Mouse (Mus musculus): ENCODE results near the gene Rnf220.

Rnf220 gene

DNA sequence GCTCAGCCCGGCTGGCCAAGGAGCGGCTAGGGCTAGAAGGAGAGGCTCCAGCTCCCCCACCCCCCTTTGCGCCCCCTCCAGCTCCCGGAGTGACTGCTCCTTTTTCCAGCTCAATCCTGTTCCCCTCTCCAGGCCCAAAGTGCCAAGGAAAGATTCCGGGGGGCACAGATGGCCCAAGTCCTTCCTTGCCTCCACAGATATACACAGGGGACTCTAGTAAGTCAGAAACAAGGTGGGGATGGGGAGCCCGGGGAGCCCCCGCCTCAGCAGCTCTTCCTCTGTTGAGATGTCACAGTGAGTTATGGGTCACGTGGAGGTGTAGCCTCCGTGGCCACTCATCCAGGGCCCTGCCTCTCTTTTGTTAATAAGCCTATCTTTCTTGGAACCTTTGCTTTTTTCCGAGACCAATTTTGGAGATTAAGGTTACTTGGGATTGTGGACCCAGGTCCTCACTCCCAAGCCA, 122.7 kb downstream of the Rnf220 start:
- no peak for DNase-seq

DNA sequence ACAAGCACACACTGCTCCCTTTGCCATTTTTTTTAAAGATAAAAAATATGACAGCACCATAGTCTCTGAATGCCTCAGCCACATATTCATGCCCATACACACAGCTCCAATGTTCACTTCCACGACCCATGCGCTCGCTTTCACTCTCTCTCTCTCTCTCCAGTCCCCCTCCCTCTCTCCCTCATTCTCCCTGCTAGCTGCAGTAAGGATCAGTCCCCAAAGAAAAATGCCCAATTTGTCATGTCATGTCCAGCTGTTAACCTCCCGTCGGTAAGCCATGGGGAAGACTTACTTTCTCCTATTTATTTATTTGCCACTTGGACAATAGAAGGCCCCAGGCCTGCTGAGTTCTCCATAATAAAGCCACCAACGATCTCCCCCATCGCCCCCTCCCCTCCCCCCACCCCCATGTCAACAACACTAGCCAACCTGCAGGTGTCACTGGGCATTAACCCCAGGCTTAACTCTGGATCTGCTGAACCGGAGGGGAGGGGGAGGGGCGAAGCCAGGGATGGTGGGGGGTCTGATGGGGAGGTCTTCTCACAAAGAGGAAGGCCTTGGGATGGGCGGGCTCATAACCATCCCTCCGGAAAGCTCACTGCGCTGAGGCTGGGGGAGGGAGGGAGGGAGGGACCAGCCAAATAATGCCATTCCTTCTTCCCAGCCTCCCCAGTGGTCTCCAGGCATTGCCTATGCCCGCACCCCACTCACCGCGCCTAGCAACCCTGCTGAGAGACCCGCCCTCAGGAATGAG, 123.4 kb downstream of the Rnf220 start:
- DNase-seq, result no peak

DNA sequence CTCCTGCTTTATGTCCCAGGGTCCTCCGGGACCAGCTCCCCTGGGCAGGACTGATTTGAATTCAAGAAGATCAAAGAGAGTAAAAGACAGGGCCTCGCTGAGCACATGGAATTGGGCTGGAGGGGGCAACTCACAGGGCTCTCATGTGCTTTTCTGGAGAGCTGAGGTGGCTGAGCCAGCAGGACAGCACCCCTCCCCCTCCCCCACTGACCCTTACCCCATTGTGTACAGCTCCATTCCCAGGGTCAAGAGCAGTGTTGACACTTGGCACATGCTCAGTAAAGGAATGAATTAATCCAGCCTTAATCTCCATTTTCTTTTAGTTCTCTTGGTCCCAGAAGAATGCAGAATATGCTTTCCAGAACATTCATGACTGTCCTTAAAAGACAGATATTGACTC, 125.0 kb downstream of the Rnf220 start:
- no peak for DNase-seq

DNA sequence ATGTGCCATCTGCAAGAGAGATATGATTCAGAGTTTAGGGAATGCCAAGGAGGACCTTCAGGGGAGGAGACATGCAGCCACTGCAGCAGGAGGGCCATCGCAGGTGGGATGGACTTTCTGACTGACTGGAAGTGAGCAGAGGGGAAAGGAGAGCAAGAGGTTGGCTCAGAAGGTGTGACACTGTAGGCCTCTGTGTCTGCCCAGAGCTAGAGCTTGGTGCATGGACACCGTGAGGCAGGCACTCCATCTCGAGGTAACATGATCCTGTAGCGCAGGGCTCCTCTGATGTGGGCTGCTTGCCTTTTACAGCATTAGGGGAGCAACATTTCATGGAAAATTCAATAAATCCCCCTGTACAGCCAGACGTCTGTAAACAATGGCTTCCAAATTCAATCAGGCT, 126.5 kb downstream of the Rnf220 start:
- DNase-seq, result no peak

DNA sequence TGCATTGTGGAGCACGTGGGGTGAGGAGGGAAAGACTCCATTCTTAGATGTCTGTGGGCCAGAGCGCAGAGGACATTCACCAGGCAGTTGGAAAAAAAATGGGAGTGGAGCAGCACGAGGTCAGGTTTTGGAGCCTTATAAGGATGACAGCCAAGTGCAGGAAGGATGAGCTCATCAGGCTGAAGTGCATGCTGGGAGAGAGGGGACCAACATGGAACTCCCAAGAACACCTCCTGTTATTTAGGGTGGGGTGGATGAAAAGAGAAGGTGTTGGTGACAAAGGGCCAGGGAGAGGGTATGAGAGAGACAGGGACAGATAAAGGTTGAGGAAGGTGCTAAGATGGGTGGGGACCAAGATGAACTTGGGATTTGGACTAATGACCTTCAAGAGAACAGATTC, 127.3 kb downstream of the Rnf220 start:
- no peak for DNase-seq

DNA sequence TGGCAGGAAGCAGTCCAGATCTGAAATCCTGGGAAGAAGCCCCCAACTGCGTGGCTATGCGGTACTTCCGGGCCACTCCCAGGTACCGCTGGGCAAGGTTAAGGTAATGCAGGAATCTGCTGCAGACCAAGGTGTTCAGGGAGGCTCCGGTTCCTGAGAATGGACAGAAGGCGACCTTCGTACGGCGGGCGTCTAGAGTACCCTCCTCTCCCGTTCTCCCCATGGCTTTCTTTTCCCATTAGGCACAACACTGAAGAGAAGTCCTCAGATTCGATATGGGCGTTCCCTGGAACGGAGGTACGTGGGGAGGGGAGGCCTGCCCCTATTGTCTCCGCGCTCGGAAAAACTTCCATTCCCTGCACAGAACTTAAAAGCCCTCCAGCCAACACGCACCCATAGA, 129.5 kb downstream of the Rnf220 start:
- no peak for DNase-seq

DNA sequence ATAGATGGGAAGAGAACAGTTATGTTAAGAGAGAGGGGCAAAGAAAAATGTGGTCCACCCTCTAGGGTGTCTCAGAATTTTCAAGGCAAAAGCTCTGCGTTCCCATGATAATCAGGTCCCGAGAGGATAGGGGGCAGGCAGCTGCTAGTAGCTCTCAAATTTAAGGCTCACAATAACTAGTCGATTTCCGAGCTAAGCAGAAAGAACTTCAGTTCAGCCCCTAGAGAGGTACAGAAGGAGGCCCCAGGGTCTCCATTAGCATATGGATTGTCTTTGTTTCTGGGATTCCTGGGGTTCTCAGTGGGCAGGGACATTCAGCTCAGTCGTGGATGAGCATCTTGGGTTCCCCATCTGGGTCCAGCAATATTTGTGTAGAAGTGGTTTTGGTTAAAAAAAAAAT, 134.8 kb downstream of the Rnf220 start:
- DNase-seq, result no peak

DNA sequence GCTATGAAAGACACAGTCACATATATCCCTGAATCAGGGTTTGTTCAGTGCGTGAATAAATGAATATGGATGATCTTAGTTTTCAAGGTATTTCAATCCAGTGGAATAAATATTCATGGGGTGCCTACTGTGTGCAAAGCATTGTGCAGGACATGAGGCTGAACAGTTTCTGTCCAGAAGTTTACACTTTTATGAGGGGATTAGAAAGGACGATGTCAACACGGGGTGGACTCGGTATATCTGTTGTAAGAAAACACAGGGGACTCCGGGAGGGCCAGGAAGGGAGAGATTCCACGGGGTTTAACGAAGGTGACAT, 135.3 kb downstream of the Rnf220 start:
- DNase-seq, result no peak

DNA sequence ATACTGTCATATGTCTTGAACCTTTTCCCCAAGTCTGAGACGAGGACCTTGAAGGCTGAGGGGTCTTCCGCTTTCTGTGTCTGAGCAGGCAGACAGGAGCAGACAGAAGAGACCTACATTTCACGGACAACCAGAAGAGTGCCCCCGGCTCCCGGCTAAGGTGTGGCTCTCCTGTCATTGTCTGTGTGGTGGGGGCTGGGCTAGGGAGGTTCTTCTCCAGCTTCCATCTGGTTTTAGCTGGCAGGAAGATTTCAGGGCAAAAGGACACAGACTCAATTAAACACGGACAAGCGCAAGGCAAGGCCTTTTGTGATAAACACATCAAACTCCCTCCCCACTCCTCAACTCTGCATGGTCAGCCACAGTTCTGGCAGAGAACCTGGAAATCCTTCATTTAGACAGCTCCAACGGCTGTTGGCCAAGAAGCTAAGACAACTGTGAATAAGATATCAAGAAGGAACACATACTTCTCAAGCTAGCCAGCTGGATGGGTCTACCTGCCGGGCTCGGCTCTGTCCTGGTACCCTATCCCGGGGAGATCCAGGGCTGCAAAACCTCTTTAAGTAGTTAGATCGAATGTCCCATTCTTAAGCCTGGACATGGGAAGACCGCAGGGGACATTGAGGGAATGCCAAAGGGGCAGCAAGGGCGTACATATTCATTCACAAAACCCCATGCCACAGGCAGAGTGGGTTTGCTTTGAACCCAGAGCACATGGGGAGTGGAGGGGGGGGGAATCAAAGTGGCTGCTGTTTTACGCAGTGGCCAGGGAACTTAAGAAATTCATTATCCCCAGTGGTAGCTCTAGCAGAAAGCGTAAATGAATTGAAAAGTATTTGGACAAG, 135.9 kb downstream of the Rnf220 start:
- DNase-seq, result no peak

DNA sequence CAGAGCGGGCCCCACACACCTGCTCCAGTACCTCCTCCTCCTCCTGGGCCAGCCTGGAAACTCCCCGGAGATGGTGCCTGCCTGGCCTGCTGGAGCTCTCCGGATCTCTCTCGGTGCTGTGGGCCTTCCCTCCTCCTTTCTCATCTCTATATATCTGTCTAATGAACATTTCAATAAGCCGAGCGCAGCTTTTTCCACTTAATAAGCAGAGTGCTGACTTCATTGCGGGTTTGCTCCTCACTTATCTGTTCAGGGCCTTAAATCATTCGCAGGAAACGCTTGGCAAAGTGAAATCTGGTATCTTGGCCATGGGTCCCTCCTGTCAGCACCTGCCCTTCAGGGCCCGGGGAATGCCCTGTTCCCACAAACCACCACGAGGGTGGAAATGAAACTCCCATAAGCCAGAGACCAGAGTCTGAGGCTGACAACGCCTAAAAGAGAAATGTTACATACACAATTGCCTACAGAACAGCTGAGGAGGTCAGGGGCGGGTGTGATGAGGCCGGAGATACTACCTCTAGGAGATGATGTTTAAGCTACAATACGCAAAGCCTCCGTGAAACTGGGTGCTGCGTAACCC, 137.0 kb downstream of the Rnf220 start:
- DNase-seq, result no peak

DNA sequence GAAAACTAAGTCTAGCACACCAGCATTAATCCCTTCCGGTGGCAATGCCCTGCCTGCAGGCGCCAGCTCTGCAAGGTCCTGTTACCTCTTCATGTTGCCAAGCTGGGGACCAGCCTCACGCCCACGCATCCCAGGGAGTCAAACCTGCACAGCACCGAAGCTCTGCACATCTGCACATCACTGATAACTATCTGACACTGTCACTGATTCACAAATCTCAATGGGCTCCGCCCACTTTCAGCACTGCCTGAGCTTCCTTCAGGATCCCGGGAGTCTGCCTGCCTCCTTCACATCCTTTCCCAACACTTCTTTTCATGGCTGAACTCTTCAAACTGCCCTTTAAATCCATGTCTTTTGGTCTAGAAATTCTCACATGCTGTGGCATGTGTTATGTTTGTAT, 138.9 kb downstream of the Rnf220 start:
- peak; percentile 18 for DNase-seq

DNA sequence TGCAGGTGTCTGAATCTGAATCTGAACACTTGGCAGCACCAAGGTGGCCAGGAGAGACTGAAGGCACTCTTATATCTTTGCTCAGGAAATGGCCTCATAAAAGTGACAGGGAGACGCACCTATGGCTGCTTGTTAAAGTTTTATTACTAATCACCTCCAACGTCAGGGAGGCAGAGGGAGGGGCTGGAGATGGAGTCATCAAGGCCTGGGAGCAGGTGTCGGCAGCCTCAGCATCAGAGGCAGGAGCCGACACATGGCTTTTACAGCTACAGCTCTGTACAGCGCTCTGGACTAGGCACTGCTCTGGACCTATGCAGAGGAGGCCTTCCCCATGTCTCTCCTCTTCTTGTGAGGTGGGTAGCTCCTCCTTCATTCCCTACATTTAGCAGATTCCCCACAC, 139.7 kb downstream of the Rnf220 start:
- no peak for DNase-seq

DNA sequence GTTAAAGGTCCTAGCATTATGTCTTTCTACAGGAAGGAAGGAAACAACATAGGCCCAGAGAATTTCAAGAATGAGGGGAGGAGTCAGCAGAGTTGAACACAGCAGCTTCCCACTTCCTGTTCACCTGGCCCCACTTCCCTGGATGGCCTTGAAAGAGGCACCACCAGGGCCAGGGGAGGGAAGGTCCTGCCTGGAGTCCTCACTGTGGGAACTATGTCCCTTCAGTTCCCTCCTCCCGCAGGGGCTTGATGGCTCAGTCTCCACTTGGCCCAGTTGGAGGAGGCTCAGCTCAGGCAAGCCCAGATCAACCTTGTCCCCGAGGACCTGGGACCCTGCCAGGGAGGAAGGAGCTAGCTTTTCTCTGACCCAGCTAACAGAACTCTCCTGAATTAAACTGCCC, 140.6 kb downstream of the Rnf220 start:
- no peak for DNase-seq

DNA sequence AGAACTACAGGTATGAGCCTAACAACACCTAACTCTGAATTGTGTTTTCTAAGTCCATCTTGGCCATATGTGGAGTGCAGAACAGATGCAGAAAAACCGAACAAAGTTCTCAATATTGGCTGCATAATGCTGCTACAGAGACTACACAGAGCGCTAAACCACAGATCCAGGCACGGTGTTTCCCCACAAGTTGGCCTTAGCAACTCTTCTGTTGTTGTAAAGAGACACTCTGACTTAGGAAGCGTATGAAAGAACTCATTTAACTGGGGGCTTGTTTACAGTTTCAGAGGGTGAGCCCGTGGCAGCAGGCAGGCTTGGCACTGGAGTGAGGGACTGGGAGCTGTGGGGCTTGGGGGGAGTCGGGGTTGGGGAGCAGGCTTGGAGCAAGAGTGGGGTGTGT, 142.2 kb downstream of the Rnf220 start:
- DNase-seq, result no peak

DNA sequence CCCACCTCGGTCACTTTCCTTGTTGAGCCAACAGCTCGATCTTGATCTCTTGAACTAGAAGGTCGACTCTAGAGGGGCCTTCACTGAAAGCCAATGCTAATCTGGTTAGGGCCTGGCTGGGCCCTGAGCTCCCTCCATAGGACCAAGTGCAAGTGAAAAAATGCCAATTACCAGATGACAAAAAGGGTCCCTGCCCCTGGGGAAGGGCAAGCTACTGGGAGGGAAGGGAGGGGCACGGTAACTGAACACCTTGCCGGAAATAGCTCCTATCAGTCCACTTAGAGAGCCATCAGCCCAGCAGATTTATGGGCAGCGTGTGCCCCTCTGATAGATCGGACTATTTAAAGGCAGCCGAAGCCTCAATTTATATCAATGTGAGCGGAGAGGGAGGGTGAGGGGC, 143.9 kb downstream of the Rnf220 start:
- DNase-seq, result no peak

DNA sequence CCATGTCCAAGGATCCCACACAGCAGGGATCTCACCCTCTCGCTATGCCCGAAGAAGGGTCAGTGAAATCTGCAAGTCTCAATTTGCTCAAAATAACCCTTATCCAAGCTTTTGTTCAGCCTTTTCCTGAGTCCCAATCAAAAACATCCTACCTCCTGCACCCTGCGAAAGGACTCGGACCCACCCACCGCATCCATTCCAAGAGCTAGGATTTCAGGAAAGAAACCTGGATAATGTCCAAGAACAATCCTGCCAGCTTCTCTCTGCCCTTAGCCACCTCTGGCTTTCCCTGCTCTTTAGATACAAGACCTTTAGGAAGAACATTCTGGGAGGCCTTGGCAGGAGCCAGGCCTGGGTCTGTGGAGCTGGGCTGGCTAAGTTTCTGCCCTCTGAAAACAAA, 144.8 kb downstream of the Rnf220 start:
- no peak for DNase-seq

DNA sequence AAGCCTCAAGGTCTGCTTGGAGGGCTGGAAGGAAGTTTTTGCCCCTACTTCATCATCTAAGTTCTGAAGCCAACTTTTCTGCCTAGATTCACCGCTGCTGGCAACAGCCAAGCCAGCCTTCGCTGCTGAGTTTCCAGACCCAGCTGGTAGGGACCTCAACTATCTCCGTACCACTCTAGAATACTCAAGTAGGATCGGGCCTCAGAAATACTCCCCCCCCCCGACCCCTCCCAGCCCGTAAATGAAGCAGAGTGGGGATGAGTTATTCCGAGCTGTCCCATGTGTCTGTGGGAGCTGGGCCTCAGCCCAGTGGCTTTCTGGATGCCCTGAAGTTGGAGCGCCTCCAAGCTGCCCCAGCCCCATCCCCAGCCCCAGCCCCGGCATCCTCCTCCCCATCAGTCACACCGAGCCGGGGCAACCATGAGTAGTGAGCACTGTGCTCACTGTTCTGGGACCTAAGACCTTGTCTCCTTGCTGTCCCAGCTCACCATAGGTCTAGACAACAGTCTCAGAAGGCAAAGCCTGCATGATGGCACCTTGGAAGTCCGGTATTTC, 146.6 kb downstream of the Rnf220 start:
- DNase-seq, result no peak

DNA sequence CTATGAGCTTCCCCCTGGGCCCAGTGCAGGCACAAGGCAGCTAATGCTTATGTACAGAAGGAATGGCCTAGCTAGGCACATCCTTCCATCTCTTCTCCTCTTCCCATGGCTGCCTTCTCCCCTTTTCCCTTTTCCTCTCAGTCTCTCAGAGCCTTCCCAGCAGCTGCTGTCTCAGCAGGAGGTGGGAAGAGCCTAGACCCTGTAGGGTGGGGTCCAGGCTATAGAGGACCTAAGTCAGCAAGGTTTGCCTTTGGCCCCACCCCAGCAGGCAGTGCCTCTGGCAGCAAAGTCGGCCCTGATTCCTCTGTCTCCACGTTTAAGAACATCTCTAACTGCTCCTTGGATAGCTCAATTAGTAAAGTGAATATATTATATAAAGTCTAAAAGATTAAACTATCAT, 147.5 kb downstream of the Rnf220 start:
- no peak for DNase-seq

DNA sequence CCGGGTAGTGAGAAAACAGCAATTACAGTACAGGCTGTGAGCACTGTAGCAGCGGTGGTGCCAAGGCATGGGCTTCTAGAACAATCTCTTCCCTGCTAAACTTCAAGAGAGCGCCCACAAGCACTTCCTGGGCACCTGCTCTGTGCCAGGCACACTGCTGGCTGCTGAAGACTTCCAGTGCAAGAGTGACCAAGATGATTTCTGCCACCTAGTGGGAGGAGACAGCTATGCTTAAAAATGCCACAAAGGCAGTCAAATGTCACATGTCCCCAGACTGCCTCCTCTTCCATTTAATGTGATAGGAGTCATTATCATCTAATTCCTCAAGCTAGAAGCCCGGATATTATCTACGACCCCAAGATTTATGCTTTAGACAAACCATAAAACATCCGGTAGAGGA, 150.8 kb downstream of the Rnf220 start:
- peak; percentile 64 for DNase-seq

DNA sequence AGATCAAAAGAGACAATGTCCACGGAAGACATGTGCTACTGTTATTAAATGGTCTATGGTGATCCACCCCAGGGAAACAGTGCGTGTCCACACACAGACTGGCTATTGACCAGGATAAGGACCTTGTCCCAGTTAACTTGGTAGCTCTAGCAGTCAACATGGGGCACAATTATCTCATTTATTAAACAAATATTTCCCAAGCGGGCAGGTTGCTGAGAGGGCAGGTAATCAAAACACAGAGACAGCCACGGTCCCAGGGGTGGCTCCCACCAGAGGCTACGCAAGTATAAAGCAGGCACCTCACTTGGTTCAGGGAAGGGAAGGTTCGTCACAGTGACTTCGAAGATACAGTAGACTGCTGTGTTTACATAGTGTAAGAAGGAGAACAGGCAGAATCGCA, 153.5 kb downstream of the Rnf220 start:
- no peak for DNase-seq

DNA sequence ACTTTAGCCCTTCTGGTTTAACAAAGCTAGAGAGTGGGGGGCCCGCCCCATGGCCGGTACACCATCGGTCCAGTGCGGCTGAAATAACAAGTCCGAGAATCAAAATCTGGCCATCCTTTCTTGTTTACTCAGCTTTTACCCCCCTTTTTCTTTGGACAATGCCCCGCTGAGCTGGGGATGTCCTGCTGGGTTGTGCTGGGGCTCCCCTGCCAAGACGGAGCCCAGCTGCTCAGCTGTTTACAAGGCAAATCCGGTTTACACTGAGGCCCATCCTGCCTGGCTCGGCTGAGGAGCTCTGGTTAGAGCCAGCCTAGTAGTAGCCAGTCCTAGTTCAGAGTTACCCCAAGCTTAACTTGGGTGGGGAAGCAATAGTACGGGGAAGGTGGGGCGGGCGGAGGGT, 154.1 kb downstream of the Rnf220 start:
- no peak for DNase-seq

DNA sequence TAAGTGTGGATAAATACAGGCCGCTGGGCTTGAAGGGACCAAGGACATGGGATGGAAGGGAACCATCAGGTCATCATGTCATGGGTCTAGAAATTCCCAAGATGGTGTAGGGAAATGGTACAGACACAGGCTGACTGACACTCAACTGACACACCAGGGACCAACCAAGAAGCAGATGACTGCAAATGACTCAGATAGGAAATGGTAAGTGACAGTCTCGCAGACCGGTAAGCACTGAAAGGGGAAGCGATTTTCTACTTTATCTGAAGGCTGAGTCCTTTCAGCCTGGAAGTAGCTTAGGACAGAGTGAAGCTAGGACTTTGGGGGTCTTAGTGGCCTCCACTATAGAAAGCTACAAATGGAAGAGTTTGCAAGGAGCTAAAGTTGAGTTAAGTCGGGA, 155.6 kb downstream of the Rnf220 start:
- DNase-seq, result no peak

DNA sequence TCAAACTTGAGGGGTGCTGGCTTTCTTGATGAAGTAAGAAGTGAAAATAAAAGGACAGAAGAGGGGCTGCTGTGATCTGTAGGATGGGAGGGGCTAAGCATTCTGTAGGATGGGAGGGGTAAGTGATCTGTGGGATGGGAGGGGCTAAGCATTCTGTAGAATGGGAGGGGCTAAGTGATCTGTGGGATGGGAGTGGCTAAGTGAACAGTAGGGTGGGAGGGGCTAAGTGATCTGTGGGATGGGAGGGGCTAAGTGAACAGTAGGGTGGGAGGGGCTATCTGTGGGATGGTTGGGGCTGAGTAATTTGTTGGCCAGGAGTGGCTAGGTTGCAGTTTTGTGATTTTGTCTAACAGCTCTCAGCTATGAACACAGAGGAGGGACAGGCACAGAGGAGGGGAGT, 157.1 kb downstream of the Rnf220 start:
- no peak for DNase-seq

Data from thymus, postnatal 4 days (tissue).